Mouse (Mus musculus): ENCODE data around the gene Ndc1. TPM values are rescaled to one million over a fixed set of nuclear protein-coding genes. Genes with fewer than 3 reads are reported as not detected.
A peak's percentile ranks its signal among the peaks of the same experiment; 100 is the strongest.

The Ndc1 gene
- polyA plus RNA-seq, 1 experiment from 2014 or later = 51.0 TPM

DNA sequence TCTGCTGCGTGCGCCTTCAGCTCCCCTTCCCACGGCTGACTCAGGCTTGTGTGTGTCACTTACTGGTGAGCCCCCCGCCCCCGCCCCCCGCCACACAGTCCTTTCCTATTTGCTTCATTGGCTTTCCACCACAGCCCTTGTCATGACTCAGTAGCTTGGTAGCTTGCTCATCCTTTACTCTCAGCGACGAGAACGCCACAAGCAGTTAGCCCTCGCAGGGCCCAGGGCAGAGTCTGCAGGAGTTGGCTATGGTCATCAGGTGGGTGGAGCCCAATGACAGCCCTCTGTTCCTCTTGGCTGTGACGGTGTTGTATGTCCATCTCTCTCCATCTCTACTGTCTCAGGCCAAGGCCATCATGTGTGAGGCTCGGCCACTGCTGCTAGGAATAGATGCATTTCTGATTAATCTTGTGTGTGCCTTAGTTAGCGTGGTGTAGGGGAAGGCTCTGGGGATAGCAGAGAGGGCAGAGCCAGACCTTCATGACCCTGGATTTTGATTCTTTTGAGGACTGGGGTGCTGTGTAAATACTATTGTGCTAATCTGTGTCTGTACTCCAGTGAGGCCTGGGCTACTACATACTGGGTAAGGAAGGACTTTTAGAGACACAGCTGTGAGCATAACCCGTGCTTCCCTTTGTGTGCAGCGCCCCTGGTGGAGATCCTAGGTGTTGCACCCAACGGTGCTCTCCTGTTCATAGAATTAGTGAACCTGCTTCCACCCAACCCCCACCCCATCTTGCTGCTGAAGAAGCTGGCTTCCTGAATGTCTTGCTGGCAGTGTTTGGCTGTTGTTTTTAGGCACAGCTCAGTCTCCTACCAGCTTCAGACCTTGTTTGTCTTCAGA, 85.8 kb downstream of the Ndc1 start:
- DNase-seq (ENCODE audit: low spot score) = peak; percentile 91
- no peak overlapping the region for H3K4me3 ChIP-seq
- H3K9me3 ChIP-seq (replicated peaks) = no peaks in the 10 kb centered on the region
- H3K36me3 ChIP-seq = no peaks in the 10 kb centered on the region
- peaks cover 43% of the 10 kb centered on the region for H3K4me1 ChIP-seq
- 60% methylated on average over 16 of the region's 16 CpGs for WGBS
- peak overlapping the region; percentile 80 for H3K27ac ChIP-seq (replicated peaks)
- peaks cover 21% of the 10 kb centered on the region for H3K27me3 ChIP-seq (ENCODE audit: low read depth, poor library complexity, severe bottlenecking)

DNA sequence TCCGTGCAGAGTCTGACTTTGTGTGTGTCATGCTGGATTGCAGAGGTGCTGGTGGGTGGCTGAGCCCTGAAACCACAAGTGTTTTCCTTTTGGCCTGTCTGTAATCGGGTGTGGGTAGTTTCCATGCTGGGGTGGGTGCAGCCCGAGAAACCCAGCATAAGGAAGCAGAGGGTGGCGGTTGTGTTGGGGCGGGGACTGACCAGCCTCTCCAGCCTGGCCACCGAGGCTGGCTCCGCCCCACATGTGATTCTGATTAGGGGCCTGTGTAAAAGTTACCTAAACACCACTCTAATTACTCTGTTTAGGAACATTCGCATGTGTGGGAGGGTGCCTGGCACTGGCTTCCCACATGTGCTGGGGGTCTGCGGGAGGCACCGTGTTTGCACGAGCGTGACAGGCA, 90.0 kb downstream of the Ndc1 start:
- no peak overlapping the region for H3K4me3 ChIP-seq
- no peaks in the 10 kb centered on the region for H3K36me3 ChIP-seq
- H3K27me3 ChIP-seq (ENCODE audit: low read depth, poor library complexity, severe bottlenecking) = peaks cover 4% of the 10 kb centered on the region; the same call in 1 of the 2 replicates
- 65% methylated on average over 12 of the region's 12 CpGs for WGBS
- H3K27ac ChIP-seq (replicated peaks) = peak overlapping the region; percentile 29; the same call in 1 of the 2 replicates
- no peaks in the 10 kb centered on the region for H3K9me3 ChIP-seq (replicated peaks)
- H3K4me1 ChIP-seq = peaks cover 29% of the 10 kb centered on the region
- DNase-seq (ENCODE audit: low spot score) = peak; percentile 39

DNA sequence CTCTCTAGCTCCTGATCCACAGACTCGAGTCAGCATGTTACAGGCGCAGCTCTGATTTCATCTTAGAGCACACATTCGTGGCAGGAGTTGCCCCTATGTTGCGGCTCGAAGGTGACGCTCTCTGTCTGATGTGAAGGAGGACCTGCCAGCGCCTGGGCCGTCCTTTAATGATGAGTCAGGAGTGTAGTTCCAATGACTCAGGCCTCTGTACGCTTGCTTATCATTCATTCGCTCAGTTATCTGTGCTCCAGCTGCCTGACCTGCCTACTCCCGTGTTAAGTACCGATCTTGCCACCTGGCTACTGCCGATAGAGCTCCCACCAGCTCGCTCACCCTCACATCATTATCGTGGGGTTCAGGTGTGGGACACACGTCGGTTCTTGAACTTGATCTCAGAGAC, 91.3 kb downstream of the Ndc1 start:
- H3K27ac ChIP-seq (replicated peaks) = no peak overlapping the region
- no peak for DNase-seq (ENCODE audit: low spot score)
- WGBS = 90% methylated on average over 17 of the region's 17 CpGs

DNA sequence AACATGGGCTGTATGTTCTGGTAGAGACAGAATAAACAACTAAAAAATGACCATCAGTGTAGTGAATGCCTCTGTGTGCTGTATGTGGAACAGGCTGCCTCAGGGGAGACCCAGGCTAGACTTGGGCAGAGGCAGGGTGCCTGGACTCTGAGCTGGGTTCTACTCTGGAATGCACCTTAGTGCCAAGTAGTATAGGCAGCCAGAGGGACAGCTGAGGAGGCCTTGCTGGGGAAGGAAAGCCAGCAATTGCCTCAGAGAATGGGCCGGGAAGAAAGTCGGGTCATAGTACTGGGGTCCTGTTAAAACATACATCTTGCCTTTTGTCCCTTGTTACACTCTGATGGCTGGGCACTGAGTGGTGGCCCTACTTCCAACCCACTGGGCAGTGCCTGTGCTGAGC, 91.9 kb downstream of the Ndc1 start:
- no peak overlapping the region for H3K4me3 ChIP-seq
- H3K27ac ChIP-seq (replicated peaks) = no peak overlapping the region
- no peak for DNase-seq (ENCODE audit: low spot score)
- peaks cover 23% of the 10 kb centered on the region for H3K4me1 ChIP-seq
- no peaks in the 10 kb centered on the region for H3K36me3 ChIP-seq
- H3K27me3 ChIP-seq (ENCODE audit: low read depth, poor library complexity, severe bottlenecking) = peaks cover 4% of the 10 kb centered on the region; the same call in 1 of the 2 replicates
- 90% methylated on average over 2 of the region's 2 CpGs for WGBS
- H3K9me3 ChIP-seq (replicated peaks) = no peaks in the 10 kb centered on the region

More for the DNA sequence above, 91.3 kb downstream of the Ndc1 start:
- Histone ChIP-seq H3K27me3 (ENCODE audit: low read depth, poor library complexity, severe bottlenecking) (peaks cover 4% of the 10 kb centered on the region; the same call in 1 of the 2 replicates), H3K36me3 (no peaks in the 10 kb centered on the region), H3K4me1 (peaks cover 19% of the 10 kb centered on the region), H3K4me3 (no peak overlapping the region), H3K9me3 (replicated peaks) (no peaks in the 10 kb centered on the region)

DNA sequence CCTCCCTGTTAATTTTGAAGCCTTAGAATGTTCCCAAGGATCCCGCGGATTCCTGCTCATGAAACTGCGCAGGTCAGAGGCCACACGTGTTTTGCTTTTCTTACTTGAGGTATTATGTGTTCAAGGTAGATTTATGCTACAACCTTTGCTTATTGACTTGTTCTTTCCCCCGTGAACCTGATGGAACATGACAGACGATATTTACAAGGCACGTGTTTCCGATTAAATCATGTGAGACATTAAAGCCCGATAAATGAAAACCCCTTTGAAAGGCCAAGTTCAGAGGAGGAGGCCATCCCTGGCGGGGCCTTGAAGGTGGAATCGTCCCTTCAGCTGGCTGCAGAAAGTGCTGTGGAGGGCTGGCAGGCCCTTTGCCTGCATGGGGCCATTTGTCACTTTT, 92.9 kb downstream of the Ndc1 start:
- Histone ChIP-seq H3K4me1 (peaks cover 23% of the 10 kb centered on the region), H3K4me3 (no peak overlapping the region), H3K27me3 (ENCODE audit: low read depth, poor library complexity, severe bottlenecking) (peaks cover 4% of the 10 kb centered on the region; the same call in 1 of the 2 replicates), H3K27ac (replicated peaks) (no peak overlapping the region), H3K9me3 (replicated peaks) (no peaks in the 10 kb centered on the region), H3K36me3 (no peaks in the 10 kb centered on the region)
- no peak for DNase-seq (ENCODE audit: low spot score)
- WGBS = 85% methylated on average over 11 of the region's 11 CpGs

Small RNAs within 50 kb of the gene (microRNA-seq; reads per million reads assigned to microRNA genes)
- not detected for gene Gm24804

Other genes starting within 250 kb of the Ndc1 start
- gene Tmem59, start 189.4 kb upstream of the Ndc1 start, polyA plus RNA-seq (2016; fragmentation: Nextera tagmentation; extraction: Ambion mirVana) = 279 and 311 TPM in 2 replicates
- 30.6 and 39.7 TPM in 2 replicates for gene Tceanc2, start 188.7 kb upstream of the Ndc1 start, polyA plus RNA-seq (2016; fragmentation: Nextera tagmentation; extraction: Ambion mirVana)
- gene Ldlrad1, start 158.6 kb upstream of the Ndc1 start, polyA plus RNA-seq (2016; fragmentation: Nextera tagmentation; extraction: Ambion mirVana) = not detected in 2 replicates
- 75.0 and 83.0 TPM in 2 replicates for gene Lrrc42, start 114.3 kb upstream of the Ndc1 start, polyA plus RNA-seq (2016; fragmentation: Nextera tagmentation; extraction: Ambion mirVana)
- 25.6 and 25.9 TPM in 2 replicates for gene Hspb11, start 114.2 kb upstream of the Ndc1 start, polyA plus RNA-seq (2016; fragmentation: Nextera tagmentation; extraction: Ambion mirVana)
- gene Dio1, start 60.6 kb upstream of the Ndc1 start, polyA plus RNA-seq (2016; fragmentation: Nextera tagmentation; extraction: Ambion mirVana) = not detected in 2 replicates
- gene Yipf1, start 53.4 kb upstream of the Ndc1 start, polyA plus RNA-seq (2016; fragmentation: Nextera tagmentation; extraction: Ambion mirVana) = 37.8 and 42.6 TPM in 2 replicates
- gene Glis1, start 66.8 kb downstream of the Ndc1 start, polyA plus RNA-seq (2016; fragmentation: Nextera tagmentation; extraction: Ambion mirVana) = 2.1 and 2.2 TPM in 2 replicates

All from midbrain, embryonic 10.5 days (tissue).